Mouse (Mus musculus) small intestine, adult 2 months (tissue): ENCODE results near the gene Gm11042. TPM values are rescaled to one million over a fixed set of nuclear protein-coding genes. Genes with fewer than 3 reads are reported as not detected.

ENCODE experiments used
- H3K27ac ChIP-seq: fragments of 200-500 bp; 2 replicates; pipeline ENCODE4 v1.5.1; 2012; ENCODE audit warnings: low read depth, low read length, control low read depth, inconsistent platforms; ENCODE audit not compliant: insufficient read depth
- H3K27me3 ChIP-seq: fragments of 200-500 bp; 2 replicates; pipeline ENCODE4 v1.6.1; 2012; ENCODE audit warnings: mild to moderate bottlenecking, moderate library complexity, low read length, inconsistent platforms; ENCODE audit not compliant: control insufficient read depth, insufficient read depth
- H3K36me3 ChIP-seq: fragments of 200-500 bp; 2 replicates; pipeline ENCODE4 v1.6.1; 2012; ENCODE audit warnings: mild to moderate bottlenecking, low read length, control low read depth, inconsistent platforms; ENCODE audit not compliant: control insufficient read depth, insufficient read depth
- H3K4me1 ChIP-seq: fragments of 200-500 bp; 2 replicates; pipeline ENCODE4 v1.6.1; 2012; ENCODE audit warnings: low read length, inconsistent platforms, mixed read lengths; ENCODE audit not compliant: control insufficient read depth, insufficient read depth, insufficient read length
- H3K4me3 ChIP-seq: fragments of 200-500 bp; 2 replicates; pipeline ENCODE4 v1.5.1; 2012; ENCODE audit warnings: low read depth, mild to moderate bottlenecking, control low read depth, inconsistent platforms, low read length, moderate library complexity
- CTCF ChIP-seq: fragments of 200-500 bp; IDR thresholded peaks from 2 replicates; pipeline ENCODE4 v1.5.1; 2012; ENCODE audit warnings: low read depth, mild to moderate bottlenecking, control low read depth, inconsistent platforms, low read length, moderate library complexity, mixed read lengths; ENCODE audit not compliant: insufficient replicate concordance, insufficient read length; ENCODE audit errors: extremely low read depth
- POLR2A ChIP-seq: fragments of 200-500 bp; IDR thresholded peaks from 2 replicates; pipeline ENCODE4 v1.6.1; 2012; ENCODE audit warnings: low read depth, mild to moderate bottlenecking, control low read depth, inconsistent platforms, low read length, moderate library complexity
- WGBS: fragments of 180-500 bp; shearing (Covaris S2); methylation state at CpG from one replicate; pipeline ENCODE4 v1.1.7; 2018; 5-methylcytosine and 5-hydroxymethylcytosine counted together
- polyA plus RNA-seq: library from polyadenylated mRNA; depleted of rRNA; stranded (reverse); fragments of >200 nt; gene quantifications from 2 replicates; pipeline ENCODE4 v1.2.3, GENCODE M21; 2012; rRNA removed

The Gm11042 gene
- not detected in 2 replicates for polyA plus RNA-seq

GRCm38 (mm10) chr12:74316344-74316973, at the start of gene Gm11042:
TSS of gene Gm11042 (minus strand) at chr12:74316394.
- Histone ChIP-seq H3K27me3 (no peaks in the 10 kb centered on the region), H3K27ac (no peak within 1 kb of the TSS), H3K36me3 (no peaks in the 10 kb centered on the region), H3K4me3 (peak within 1 kb of the TSS; percentile 48), H3K4me1 (no peaks in the 10 kb centered on the region)
- TF ChIP-seq POLR2A: no peak
- TF ChIP-seq CTCF: no peak
- WGBS: 27% methylated on average over 16 of the region's 18 CpGs

- H3K27me3 ChIP-seq: no peaks in the 10 kb centered on the region
- WGBS: 76% methylated on average over 7 of the region's 7 CpGs
- no peaks in the 10 kb centered on the region for H3K4me1 ChIP-seq
- TF ChIP-seq CTCF (no peak), POLR2A (no peak)
- H3K4me3 ChIP-seq: no peak overlapping the region
- no peak overlapping the region for H3K27ac ChIP-seq
- H3K36me3 ChIP-seq: no peaks in the 10 kb centered on the region
Observed at GRCm38 (mm10) chr12:74364477-74364876, 48.3 kb upstream of the Gm11042 start.

- H3K4me1 ChIP-seq: no peaks in the 10 kb centered on the region
- H3K27ac ChIP-seq: no peak overlapping the region
- H3K4me3 ChIP-seq: no peak overlapping the region
- no peaks in the 10 kb centered on the region for H3K36me3 ChIP-seq
- H3K27me3 ChIP-seq: no peaks in the 10 kb centered on the region
- 84% methylated on average over 6 of the region's 6 CpGs for WGBS
- no peak for TF ChIP-seq POLR2A
- no peak for TF ChIP-seq CTCF
Observed at GRCm38 (mm10) chr12:74363076-74363475, 46.9 kb upstream of the Gm11042 start.

GRCm38 (mm10) chr12:74362453-74362852, 46.3 kb upstream of the Gm11042 start:
- WGBS: 64% methylated on average over 2 of the region's 2 CpGs
- no peaks in the 10 kb centered on the region for H3K36me3 ChIP-seq
- no peaks in the 10 kb centered on the region for H3K27me3 ChIP-seq
- no peak overlapping the region for H3K4me3 ChIP-seq
- H3K27ac ChIP-seq: no peak overlapping the region
- H3K4me1 ChIP-seq: no peaks in the 10 kb centered on the region
- no peak for TF ChIP-seq POLR2A
- TF ChIP-seq CTCF: no peak

GRCm38 (mm10) chr12:74359791-74360190, 43.6 kb upstream of the Gm11042 start:
- no peak overlapping the region for H3K4me3 ChIP-seq
- no peaks in the 10 kb centered on the region for H3K36me3 ChIP-seq
- H3K27me3 ChIP-seq: no peaks in the 10 kb centered on the region
- H3K27ac ChIP-seq: no peak overlapping the region
- H3K4me1 ChIP-seq: no peaks in the 10 kb centered on the region
- no peak for TF ChIP-seq POLR2A
- TF ChIP-seq CTCF: no peak
- WGBS: 82% methylated on average over 5 of the region's 5 CpGs

GRCm38 (mm10) chr12:74357806-74358205, 41.6 kb upstream of the Gm11042 start:
- Histone ChIP-seq H3K27ac (no peak overlapping the region), H3K4me3 (no peak overlapping the region), H3K27me3 (no peaks in the 10 kb centered on the region), H3K4me1 (no peaks in the 10 kb centered on the region), H3K36me3 (no peaks in the 10 kb centered on the region)
- TF ChIP-seq CTCF: no peak
- no peak for TF ChIP-seq POLR2A
- WGBS: 51% methylated on average over 6 of the region's 6 CpGs

- TF ChIP-seq POLR2A (no peak), CTCF (no peak)
- WGBS: 76% methylated on average over 3 of the region's 3 CpGs
- no peaks in the 10 kb centered on the region for H3K36me3 ChIP-seq
- no peak overlapping the region for H3K4me3 ChIP-seq
- no peaks in the 10 kb centered on the region for H3K4me1 ChIP-seq
- H3K27me3 ChIP-seq: no peaks in the 10 kb centered on the region
- H3K27ac ChIP-seq: no peak overlapping the region
Observed at GRCm38 (mm10) chr12:74342720-74343119, 26.5 kb upstream of the Gm11042 start.

- no peak overlapping the region for H3K27ac ChIP-seq
Observed at GRCm38 (mm10) chr12:74340070-74340469, 23.9 kb upstream of the Gm11042 start.

More at GRCm38 (mm10) chr12:74340070-74340469, 23.9 kb upstream of the Gm11042 start:
- Histone ChIP-seq H3K36me3 (no peaks in the 10 kb centered on the region), H3K4me3 (no peak overlapping the region), H3K27me3 (no peaks in the 10 kb centered on the region), H3K4me1 (no peaks in the 10 kb centered on the region)
- TF ChIP-seq POLR2A: no peak
- TF ChIP-seq CTCF: no peak
- WGBS: 72% methylated on average over 2 of the region's 2 CpGs
